Mouse (Mus musculus) hindbrain, embryonic 15.5 days (tissue): ENCODE data around the gene Stn1. TPM values are rescaled to one million over a fixed set of nuclear protein-coding genes. Genes with fewer than 3 reads are reported as not detected.
"Not testable (repeated sequence)": the region's sequence is repeated elsewhere in the genome, so short reads cannot be mapped to it uniquely, and the experiment has no call there.

Experiments used
- ATAC-seq: fragments of 200-750 bp; cut with Nextera tagmentation; 2 replicates; pipeline ENCODE4 v1.8.0; 2017; ENCODE audit warnings: low read depth, moderate number of reproducible peaks, moderate TSS enrichment; ENCODE audit not compliant: low FRiP score
- H3K27ac ChIP-seq: fragments of 300-500 bp; sonication (generic); replicated peaks from 2 replicates; pipeline ENCODE4 v1.5.1; 2015; ENCODE audit warnings: mild to moderate bottlenecking, inconsistent platforms
- H3K27me3 ChIP-seq: fragments of 300-500 bp; sonication (generic); 2 replicates; pipeline ENCODE4 v1.6.1; 2015; ENCODE audit warnings: control low read depth, inconsistent platforms
- H3K36me3 ChIP-seq: fragments of 300-500 bp; sonication (generic); 2 replicates; pipeline ENCODE4 v1.6.1; 2015; ENCODE audit warnings: control low read depth, inconsistent platforms
- H3K4me1 ChIP-seq: fragments of 300-500 bp; sonication (generic); replicated peaks from 2 replicates; pipeline ENCODE4 v1.6.1; 2015; ENCODE audit warnings: control low read depth, inconsistent platforms
- H3K4me2 ChIP-seq: fragments of 300-500 bp; sonication (generic); 2 replicates; pipeline ENCODE4 v1.6.1; 2015; ENCODE audit warnings: moderate library complexity, mild to moderate bottlenecking, inconsistent platforms
- H3K4me3 ChIP-seq: fragments of 300-500 bp; sonication (generic); 2 replicates; pipeline ENCODE4 v1.5.1; 2015; ENCODE audit warnings: mild to moderate bottlenecking, inconsistent platforms
- H3K9ac ChIP-seq: fragments of 300-500 bp; sonication (generic); 2 replicates; pipeline ENCODE4 v1.6.1; 2015; ENCODE audit warnings: inconsistent platforms
- H3K9me3 ChIP-seq: fragments of 300-500 bp; sonication (generic); 2 replicates; pipeline ENCODE4 v1.6.1; 2016; ENCODE audit warnings: control low read depth, inconsistent platforms
- WGBS: fragments of 180-500 bp; shearing (Covaris S2); methylation state at CpG from one replicate; pipeline ENCODE4 v1.1.7; 2015; 5-methylcytosine and 5-hydroxymethylcytosine counted together
- polyA plus RNA-seq: library from polyadenylated mRNA; unstranded; fragments of >200 nt; fragmentation: Nextera tagmentation; extraction: Ambion mirVana; gene quantifications from 2 replicates; pipeline ENCODE4 v1.2.1, GENCODE M21; 2015

Gene Stn1
- 29.5 and 31.4 TPM in 2 replicates for polyA plus RNA-seq

GRCm38 (mm10) chr19:47537300-47537792 is at the start of gene Stn1:
Stn1 (minus strand) TSS chr19:47537507.
- ATAC-seq, result peak; percentile 50
- no peaks in the 10 kb centered on the region for H3K27me3 ChIP-seq

GRCm38 (mm10) chr19:47587009-47587408 is 49.7 kb upstream of the Stn1 start:
- no peaks in the 10 kb centered on the region for H3K9me3 ChIP-seq
- no peaks in the 10 kb centered on the region for H3K27me3 ChIP-seq
- no peak overlapping the region for H3K27ac ChIP-seq
- H3K4me2 ChIP-seq, result no peak overlapping the region
- H3K36me3 ChIP-seq, result no peaks in the 10 kb centered on the region
- ATAC-seq, result no peak
- H3K9ac ChIP-seq, result no peak overlapping the region
- 98% methylated on average over 1 of the region's 1 CpGs for WGBS
- H3K4me1 ChIP-seq, result peaks cover 6% of the 10 kb centered on the region
- no peak overlapping the region for H3K4me3 ChIP-seq

More at GRCm38 (mm10) chr19:47537300-47537792, at the start of gene Stn1:
- peak within 1 kb of the TSS; percentile 91 for H3K4me2 ChIP-seq
- H3K4me1 ChIP-seq, result peaks cover 14% of the 10 kb centered on the region
- no peaks in the 10 kb centered on the region for H3K9me3 ChIP-seq
- peak within 1 kb of the TSS; percentile 65 for H3K4me3 ChIP-seq
- peak within 1 kb of the TSS; percentile 83 for H3K27ac ChIP-seq
- no peaks in the 10 kb centered on the region for H3K36me3 ChIP-seq
- peak within 1 kb of the TSS; percentile 58 for H3K9ac ChIP-seq
- 3% methylated on average over 10 of the region's 10 CpGs for WGBS

- Histone ChIP-seq H3K9me3 (no peaks in the 10 kb centered on the region), H3K4me2 (no peak overlapping the region), H3K9ac (no peak overlapping the region), H3K4me3 (no peak overlapping the region), H3K4me1 (peaks cover 18% of the 10 kb centered on the region), H3K27me3 (no peaks in the 10 kb centered on the region), H3K36me3 (no peaks in the 10 kb centered on the region), H3K27ac (no peak overlapping the region)
- ATAC-seq, result no peak
- WGBS, result 80% methylated on average over 1 of the region's 1 CpGs
Measured at GRCm38 (mm10) chr19:47585772-47586171, 48.5 kb upstream of the Stn1 start.

- H3K9me3 ChIP-seq, result no peaks in the 10 kb centered on the region
- peak overlapping the region; percentile 93 for H3K27ac ChIP-seq
- peak; percentile 75 for ATAC-seq
- H3K4me3 ChIP-seq, result peak overlapping the region; percentile 86
- 0% methylated on average over 63 of the region's 96 CpGs for WGBS
- H3K4me1 ChIP-seq, result peaks cover 23% of the 10 kb centered on the region
- no peaks in the 10 kb centered on the region for H3K27me3 ChIP-seq
- H3K36me3 ChIP-seq, result no peaks in the 10 kb centered on the region
- peak overlapping the region; percentile 98 for H3K4me2 ChIP-seq
- H3K9ac ChIP-seq, result peak overlapping the region; percentile 80
Measured at GRCm38 (mm10) chr19:47579788-47580631, 42.7 kb upstream of the Stn1 start.

GRCm38 (mm10) chr19:47579225-47579787 is 42.0 kb upstream of the Stn1 start, which contains the start of gene Slk:
Slk (plus strand) TSS chr19:47579678.
- WGBS, result under 1% methylated on average over 75 of the region's 83 CpGs
- no peaks in the 10 kb centered on the region for H3K27me3 ChIP-seq
- peak; percentile 94 for ATAC-seq

GRCm38 (mm10) chr19:47578581-47579224 is 41.4 kb upstream of the Stn1 start:
- Histone ChIP-seq H3K27ac (peak overlapping the region; percentile 93), H3K9ac (peak overlapping the region; percentile 71), H3K9me3 (no peaks in the 10 kb centered on the region), H3K36me3 (no peaks in the 10 kb centered on the region), H3K4me2 (peak overlapping the region; percentile 98), H3K4me1 (peaks cover 23% of the 10 kb centered on the region), H3K4me3 (peak overlapping the region; percentile 86), H3K27me3 (no peaks in the 10 kb centered on the region)
- 15% methylated on average over 13 of the region's 13 CpGs for WGBS
- ATAC-seq, result no peak; the same call in 1 of the 2 replicates

More at GRCm38 (mm10) chr19:47579225-47579787, 42.0 kb upstream of the Stn1 start, which contains the start of gene Slk:
- peaks cover 23% of the 10 kb centered on the region for H3K4me1 ChIP-seq
- H3K4me2 ChIP-seq, result peak within 1 kb of the TSS; percentile 98
- H3K4me3 ChIP-seq, result peak within 1 kb of the TSS; percentile 86
- H3K9me3 ChIP-seq, result no peaks in the 10 kb centered on the region
- no peaks in the 10 kb centered on the region for H3K36me3 ChIP-seq
- peak within 1 kb of the TSS; percentile 93 for H3K27ac ChIP-seq
- H3K9ac ChIP-seq, result peak within 1 kb of the TSS; percentile 80

GRCm38 (mm10) chr19:47573718-47574117 is 36.4 kb upstream of the Stn1 start:
- Histone ChIP-seq H3K36me3 (no peaks in the 10 kb centered on the region), H3K27ac (no peak overlapping the region), H3K4me1 (peaks cover 5% of the 10 kb centered on the region), H3K4me2 (no peak overlapping the region), H3K9me3 (no peaks in the 10 kb centered on the region), H3K4me3 (no peak overlapping the region), H3K9ac (no peak overlapping the region), H3K27me3 (no peaks in the 10 kb centered on the region)
- WGBS, result 92% methylated on average over 3 of the region's 3 CpGs
- no peak for ATAC-seq

- H3K9ac ChIP-seq, H3K4me2 ChIP-seq, H3K4me1 ChIP-seq, ATAC-seq, H3K27ac ChIP-seq, H3K36me3 ChIP-seq, H3K27me3 ChIP-seq, H3K4me3 ChIP-seq, H3K9me3 ChIP-seq: not testable (repeated sequence)
- WGBS, result 68% methylated on average over 4 of the region's 4 CpGs
Measured at GRCm38 (mm10) chr19:47571981-47572380, 34.7 kb upstream of the Stn1 start.

- WGBS, result 92% methylated on average over 5 of the region's 5 CpGs
- ATAC-seq, result no peak
- H3K9ac ChIP-seq, result no peak overlapping the region
- H3K27ac ChIP-seq, result no peak overlapping the region
- H3K9me3 ChIP-seq, result no peaks in the 10 kb centered on the region
- H3K4me3 ChIP-seq, result no peak overlapping the region
- H3K4me1 ChIP-seq, result 0 out of 2 replicates have a peak, but pooled peaks cover 3% of the 10 kb centered on the region
- H3K36me3 ChIP-seq, result no peaks in the 10 kb centered on the region
- no peak overlapping the region for H3K4me2 ChIP-seq
- no peaks in the 10 kb centered on the region for H3K27me3 ChIP-seq
Measured at GRCm38 (mm10) chr19:47570042-47570441, 32.7 kb upstream of the Stn1 start.

GRCm38 (mm10) chr19:47565994-47566393 is 28.7 kb upstream of the Stn1 start:
- H3K4me1 ChIP-seq, result 0 out of 2 replicates have a peak, but pooled peaks cover 6% of the 10 kb centered on the region
- H3K9me3 ChIP-seq, result no peaks in the 10 kb centered on the region
- H3K9ac ChIP-seq, result no peak overlapping the region
- no peak for ATAC-seq
- no peak overlapping the region for H3K4me3 ChIP-seq
- H3K36me3 ChIP-seq, result no peaks in the 10 kb centered on the region
- no peaks in the 10 kb centered on the region for H3K27me3 ChIP-seq
- WGBS, result 83% methylated on average over 8 of the region's 8 CpGs
- H3K4me2 ChIP-seq, result no peak overlapping the region
- no peak overlapping the region for H3K27ac ChIP-seq

GRCm38 (mm10) chr19:47565031-47565654 is 27.8 kb upstream of the Stn1 start:
- no peak overlapping the region for H3K4me2 ChIP-seq
- H3K9ac ChIP-seq, result no peak overlapping the region
- H3K4me1 ChIP-seq, result 0 out of 2 replicates have a peak, but pooled peaks cover 6% of the 10 kb centered on the region
- 55% methylated on average over 17 of the region's 17 CpGs for WGBS
- H3K9me3 ChIP-seq, result no peaks in the 10 kb centered on the region
- H3K27me3 ChIP-seq, result no peaks in the 10 kb centered on the region
- no peaks in the 10 kb centered on the region for H3K36me3 ChIP-seq
- H3K27ac ChIP-seq, result no peak overlapping the region
- H3K4me3 ChIP-seq, result no peak overlapping the region
- ATAC-seq, result no peak
